ENCODE assay signal across 9 mouse cellular contexts in genomic region chr15:102279783-102280520, GRCm38 (mm10). TPM values are rescaled to one million over a fixed set of nuclear protein-coding genes. Genes with fewer than 3 reads are reported as not detected.
DNase-seq lines count a peak whose midpoint lies in the region; ATAC-seq and TF ChIP-seq lines count a peak whose summit lies in the region.
"Had no signal": no experiment of that assay in that cellular context is flagged by ENCODE, and none has a peak within 500 bp of the region (broad histone marks: within the 10 kb centered on the region; RNA-seq: fewer than 3 reads in every experiment).

No protein-coding gene starts in this region.

- DNase-seq in heart, adult 9 months (ENCODE audit: low spot score in 2 of 2): no peak
- peak; percentile 68 for DNase-seq in G1E (ENCODE audit: low spot score)
- no peak for DNase-seq in limb, embryonic 14.5 days (ENCODE audit: low spot score)
- DNase-seq in testis, postnatal 14 days (ENCODE audit: low spot score): no peak
- no peak for DNase-seq in adrenal gland, adult 18-20 months (ENCODE audit: low spot score in 2 of 2)

- H3K4me2 ChIP-seq in heart, embryonic 14.5 days (ENCODE audit: low read length): peak overlapping the region; percentile 83
- peak overlapping the region; percentile 72 for H3K4me2 ChIP-seq in limb, embryonic 14.5 days (replicated peaks; ENCODE audit: low read depth, low read length, severe bottlenecking)

- H3K27me3 ChIP-seq in heart, embryonic 14.5 days (ENCODE audit: control insufficient read depth, insufficient read depth, low read length): no peaks in the 10 kb centered on the region
- H3K27me3 ChIP-seq in G1E (ENCODE audit: insufficient read depth, low read length): 0 out of 2 replicates have a peak, but pooled peaks cover 5% of the 10 kb centered on the region
- no peaks in the 10 kb centered on the region for H3K27me3 ChIP-seq in limb, embryonic 14.5 days (ENCODE audit: control insufficient read depth, insufficient read depth, low read length)
- H3K27me3 ChIP-seq in small intestine, adult 2 months (ENCODE audit: control insufficient read depth, insufficient read depth, low read length): no peaks in the 10 kb centered on the region

- TF ChIP-seq CTCF in G1E (IDR thresholded peaks at IDR 0.05; ENCODE audit: low read depth, low read length): no peak
- no peak for TF ChIP-seq CTCF in small intestine, adult 2 months (IDR thresholded peaks at IDR 0.05; ENCODE audit: extremely low read depth, insufficient read length, insufficient replicate concordance, low read depth, low read length)

- H3K9me3 ChIP-seq in heart, embryonic 14.5 days (ENCODE audit: control insufficient read depth, low read length): no peaks in the 10 kb centered on the region
- no peaks in the 10 kb centered on the region for H3K9me3 ChIP-seq in G1E (replicated peaks)
- no peaks in the 10 kb centered on the region for H3K9me3 ChIP-seq in limb, embryonic 14.5 days (ENCODE audit: control insufficient read depth, low read length)

- TF ChIP-seq POLR2A in limb, embryonic 14.5 days (IDR thresholded peaks at IDR 0.05; ENCODE audit: borderline replicate concordance, extremely low read depth, insufficient read depth, insufficient read length): no peak
- TF ChIP-seq POLR2A in small intestine, adult 2 months (IDR thresholded peaks at IDR 0.05; ENCODE audit: low read depth, low read length): no peak

- H3K36me3 ChIP-seq in heart, embryonic 14.5 days (ENCODE audit: control insufficient read depth, insufficient read depth, low read length): peaks cover 25% of the 10 kb centered on the region
- peaks cover 29% of the 10 kb centered on the region for H3K36me3 ChIP-seq in G1E (replicated peaks)
- peaks cover 24% of the 10 kb centered on the region for H3K36me3 ChIP-seq in limb, embryonic 14.5 days (ENCODE audit: control insufficient read depth, insufficient read depth, low read length)
- H3K36me3 ChIP-seq in small intestine, adult 2 months (ENCODE audit: control insufficient read depth, insufficient read depth, low read length): peaks cover 5% of the 10 kb centered on the region

- peak overlapping the region; percentile 81 for H3K9ac ChIP-seq in heart, embryonic 14.5 days (ENCODE audit: low read length)
- peak overlapping the region; percentile 70 for H3K9ac ChIP-seq in limb, embryonic 14.5 days (ENCODE audit: low read depth, low read length, severe bottlenecking)

- ATAC-seq in heart, embryonic 14.5 days (ENCODE audit: insufficient number of reproducible peaks, insufficient read depth, low FRiP score, low read depth): peak; percentile 20
- ATAC-seq in G1E (ENCODE audit: extremely low read depth, insufficient number of reproducible peaks, low FRiP score, poor library complexity, severe bottlenecking): peak; percentile 35
- ATAC-seq in erythroid progenitor cell, adult 5-6 weeks (replicated peaks; ENCODE audit: low FRiP score, poor library complexity, severe bottlenecking): peak; percentile 23; the same call in 1 of the 2 replicates
- ATAC-seq in limb, embryonic 14.5 days (ENCODE audit: low FRiP score, low read depth): no peak

- H3K4me3 ChIP-seq in heart, embryonic 14.5 days (ENCODE audit: control insufficient read depth in 1 of 2, insufficient read depth in 1 of 2, low read depth in 1 of 2, low read length in 2 of 2): peak overlapping the region; percentile 67 to 86
- H3K4me3 ChIP-seq in G1E (ENCODE audit: low read depth, low read length): peak overlapping the region; percentile 95
- peak overlapping the region; percentile 70 for H3K4me3 ChIP-seq in limb, embryonic 14.5 days (replicated peaks; ENCODE audit: low read length)
- H3K4me3 ChIP-seq in small intestine, adult 2 months (ENCODE audit: low read depth, low read length): peak overlapping the region; percentile 96

- 23% methylated on average over 13 of the region's 13 CpGs for whole genome bisulfite sequencing in heart, embryonic 14.5 days
- 31% methylated on average over 11 of the region's 13 CpGs for WGBS in limb, embryonic 14.5 days
- WGBS in small intestine, adult 2 months: 16% methylated on average over 13 of the region's 13 CpGs

- peaks cover 11 to 20% of the 10 kb centered on the region in 2 experiments for H3K4me1 ChIP-seq in heart, embryonic 14.5 days (ENCODE audit: control insufficient read depth in 2 of 2, insufficient read depth in 2 of 2, low read length in 2 of 2)
- peaks cover 51% of the 10 kb centered on the region for H3K4me1 ChIP-seq in G1E (ENCODE audit: insufficient read depth, low read depth, low read length)
- peaks cover 11% of the 10 kb centered on the region; the same call in 1 of the 2 replicates for H3K4me1 ChIP-seq in limb, embryonic 14.5 days (ENCODE audit: control insufficient read depth, insufficient read depth, low read length)
- peaks cover 14% of the 10 kb centered on the region for H3K4me1 ChIP-seq in small intestine, adult 2 months (ENCODE audit: control insufficient read depth, insufficient read depth, insufficient read length, low read length)

- H3K27ac ChIP-seq in heart, embryonic 14.5 days (replicated peaks in 1 of 2; ENCODE audit: control insufficient read depth in 1 of 2, insufficient read depth in 1 of 2, low read depth in 2 of 2, low read length in 2 of 2): peak overlapping the region; percentile 76 to 86
- H3K27ac ChIP-seq in limb, embryonic 14.5 days (replicated peaks; ENCODE audit: low read depth, low read length): peak overlapping the region; percentile 67; the same call in 1 of the 2 replicates
- peak overlapping the region; percentile 43; the same call in 1 of the 2 replicates for H3K27ac ChIP-seq in small intestine, adult 2 months (ENCODE audit: insufficient read depth, low read depth, low read length)

RNA-seq across cellular contexts. Expression of gene Mfsd5, which starts 0.7 kb away (rescaled TPM):
- polyA plus RNA-seq in heart, embryonic 14.5 days (2014; fragmentation: Nextera tagmentation; extraction: Ambion mirVana): 39.2 and 41.3 TPM in 2 replicates
- total RNA-seq in G1E (2014; fragmentation: Nextera tagmentation) (24.5 and 25.8 TPM in 2 replicates), G1E (2017) (31.1 and 37.2 TPM in 2 replicates)
- polyA plus RNA-seq in G1E (2012): 66.2 and 75.3 TPM in 2 replicates
- 8.8 and 19.1 TPM in 2 replicates for total RNA-seq in erythroid progenitor cell, adult 5-6 weeks (2015; ENCODE audit: low replicate concordance)
- 3.1 and 5.1 TPM in 2 replicates for total RNA-seq in erythroid progenitor cell, adult 5-6 weeks (2017; ENCODE audit: low replicate concordance)
- 55.6 and 76.8 TPM in 2 replicates for polyA plus RNA-seq in limb, embryonic 14.5 days (2012; rRNA removed)
- polyA plus RNA-seq in limb, embryonic 14.5 days (2014; fragmentation: Nextera tagmentation; extraction: Ambion mirVana): 77.7 and 82.1 TPM in 2 replicates
- 38.0 and 67.0 TPM in 2 replicates for polyA plus RNA-seq in small intestine, adult 2 months (2012; rRNA removed)
- total RNA-seq in adrenal gland, adult 18-20 months (2021): 10 to 100 TPM; 32.6 to 35.2 TPM

RNA-seq across cellular contexts. Expression of gene Gm9918, which starts 9.6 kb away (rescaled TPM):
- 0.15 TPM in 1 of 2 replicates, not detected in the other for polyA plus RNA-seq in heart, embryonic 14.5 days (2014; fragmentation: Nextera tagmentation; extraction: Ambion mirVana)
- total RNA-seq in G1E (2014; fragmentation: Nextera tagmentation) (not detected in 2 replicates), G1E (2017) (0.12 and 0.44 TPM in 2 replicates)
- polyA plus RNA-seq in G1E (2012): not detected in 2 replicates
- not detected in 2 replicates for total RNA-seq in erythroid progenitor cell, adult 5-6 weeks (2015; ENCODE audit: low replicate concordance)
- total RNA-seq in erythroid progenitor cell, adult 5-6 weeks (2017; ENCODE audit: low replicate concordance): not detected in 2 replicates
- 3.1 and 3.8 TPM in 2 replicates for polyA plus RNA-seq in limb, embryonic 14.5 days (2012; rRNA removed)
- 0.93 and 1.0 TPM in 2 replicates for polyA plus RNA-seq in limb, embryonic 14.5 days (2014; fragmentation: Nextera tagmentation; extraction: Ambion mirVana)
- polyA plus RNA-seq in small intestine, adult 2 months (2012; rRNA removed): not detected in 2 replicates
- total RNA-seq in adrenal gland, adult 18-20 months (2021): under 1 TPM in 1 of 2 experiments, not detected in 1; 0.13 TPM
- polyA plus RNA-seq: large intestine, adult 2 months had no signal

RNA-seq across cellular contexts. Expression of gene Espl1, which starts 16.1 kb away (rescaled TPM):
- 13.5 and 16.2 TPM in 2 replicates for polyA plus RNA-seq in heart, embryonic 14.5 days (2014; fragmentation: Nextera tagmentation; extraction: Ambion mirVana)
- total RNA-seq in G1E (2014; fragmentation: Nextera tagmentation) (91.0 and 145 TPM in 2 replicates), G1E (2017) (15.8 and 23.8 TPM in 2 replicates)
- polyA plus RNA-seq in G1E (2012): 33.1 and 35.5 TPM in 2 replicates
- total RNA-seq in erythroid progenitor cell, adult 5-6 weeks (2015; ENCODE audit: low replicate concordance): 145 and 158 TPM in 2 replicates
- 127 and 176 TPM in 2 replicates for total RNA-seq in erythroid progenitor cell, adult 5-6 weeks (2017; ENCODE audit: low replicate concordance)
- polyA plus RNA-seq in limb, embryonic 14.5 days (2012; rRNA removed): 37.2 and 40.0 TPM in 2 replicates
- polyA plus RNA-seq in limb, embryonic 14.5 days (2014; fragmentation: Nextera tagmentation; extraction: Ambion mirVana): 27.2 and 27.3 TPM in 2 replicates
- 3.6 and 5.8 TPM in 2 replicates for polyA plus RNA-seq in small intestine, adult 2 months (2012; rRNA removed)
- total RNA-seq in adrenal gland, adult 18-20 months (2021): 1 to 10 TPM; 1.3 to 1.9 TPM

RNA-seq across cellular contexts. Expression of gene Rarg, which starts 22.6 kb away (rescaled TPM):
- polyA plus RNA-seq in heart, embryonic 14.5 days (2014; fragmentation: Nextera tagmentation; extraction: Ambion mirVana): 6.7 and 7.6 TPM in 2 replicates
- 2.6 and 3.4 TPM in 2 replicates for total RNA-seq in G1E (2014; fragmentation: Nextera tagmentation)
- 1.0 and 1.9 TPM in 2 replicates for total RNA-seq in G1E (2017)
- polyA plus RNA-seq in G1E (2012): 1.8 and 2.2 TPM in 2 replicates
- 4.6 and 9.4 TPM in 2 replicates for total RNA-seq in erythroid progenitor cell, adult 5-6 weeks (2015; ENCODE audit: low replicate concordance)
- 2.6 and 3.6 TPM in 2 replicates for total RNA-seq in erythroid progenitor cell, adult 5-6 weeks (2017; ENCODE audit: low replicate concordance)
- 135 and 175 TPM in 2 replicates for polyA plus RNA-seq in limb, embryonic 14.5 days (2012; rRNA removed)
- 115 and 140 TPM in 2 replicates for polyA plus RNA-seq in limb, embryonic 14.5 days (2014; fragmentation: Nextera tagmentation; extraction: Ambion mirVana)
- polyA plus RNA-seq in small intestine, adult 2 months (2012; rRNA removed): 5.9 and 6.7 TPM in 2 replicates
- total RNA-seq in adrenal gland, adult 18-20 months (2021): 10 to 100 TPM; 21.7 to 27.2 TPM

RNA-seq across cellular contexts. Expression of gene Pfdn5, which starts 46.0 kb away (rescaled TPM):
- polyA plus RNA-seq in heart, embryonic 14.5 days (2014; fragmentation: Nextera tagmentation; extraction: Ambion mirVana): 397 and 431 TPM in 2 replicates
- total RNA-seq in G1E (2014; fragmentation: Nextera tagmentation): 113 and 119 TPM in 2 replicates
- 271 and 276 TPM in 2 replicates for total RNA-seq in G1E (2017)
- polyA plus RNA-seq in G1E (2012): 13.6 and 23.0 TPM in 2 replicates
- 121 and 130 TPM in 2 replicates for total RNA-seq in erythroid progenitor cell, adult 5-6 weeks (2015; ENCODE audit: low replicate concordance)
- total RNA-seq in erythroid progenitor cell, adult 5-6 weeks (2017; ENCODE audit: low replicate concordance): 68.3 and 116 TPM in 2 replicates
- 177 and 331 TPM in 2 replicates for polyA plus RNA-seq in limb, embryonic 14.5 days (2012; rRNA removed)
- 527 and 545 TPM in 2 replicates for polyA plus RNA-seq in limb, embryonic 14.5 days (2014; fragmentation: Nextera tagmentation; extraction: Ambion mirVana)
- polyA plus RNA-seq in small intestine, adult 2 months (2012; rRNA removed): 41.8 and 47.8 TPM in 2 replicates
- 100 to 1,000 TPM; 443 to 458 TPM for total RNA-seq in adrenal gland, adult 18-20 months (2021)
